Mouse (Mus musculus): ENCODE data around the gene Rnf220. TPM values are rescaled to one million over a fixed set of nuclear protein-coding genes. Genes with fewer than 3 reads are reported as not detected.

Gene Rnf220
- polyA plus RNA-seq (2014; fragmentation: Illumina TruSeq; extraction: RNeasy Lipid Tissue Mini Kit (QIAGEN cat#74804)), result 10.7 TPM

GRCm38 (mm10) chr4:117496482-117497165 lies at the start of gene Rnf220:
TSS of gene Rnf220 (minus strand) at chr4:117497052.

GRCm38 (mm10) chr4:117251801-117252316 lies 245.0 kb downstream of the Rnf220 start, which contains the start of the genes Tmem53 and Armh1:
TSS of gene Tmem53 (plus strand) at chr4:117251951.
TSS of gene Armh1 (minus strand) at chr4:117252125.

Other genes with a start within 250 kb of the Rnf220 start
- not detected for gene Tmem53, start 245.1 kb downstream of the Rnf220 start, polyA plus RNA-seq (2014; fragmentation: Illumina TruSeq; extraction: RNeasy Lipid Tissue Mini Kit (QIAGEN cat#74804))
- 0.88 TPM for gene Armh1, start 244.9 kb downstream of the Rnf220 start, polyA plus RNA-seq (2014; fragmentation: Illumina TruSeq; extraction: RNeasy Lipid Tissue Mini Kit (QIAGEN cat#74804))
- gene Eri3, start 53.3 kb upstream of the Rnf220 start, polyA plus RNA-seq (2014; fragmentation: Illumina TruSeq; extraction: RNeasy Lipid Tissue Mini Kit (QIAGEN cat#74804)), result 11.3 TPM
- 1.0 TPM for gene Dmap1, start 185.2 kb upstream of the Rnf220 start, polyA plus RNA-seq (2014; fragmentation: Illumina TruSeq; extraction: RNeasy Lipid Tissue Mini Kit (QIAGEN cat#74804))
- gene Gm12845, start 227.4 kb upstream of the Rnf220 start, polyA plus RNA-seq (2014; fragmentation: Illumina TruSeq; extraction: RNeasy Lipid Tissue Mini Kit (QIAGEN cat#74804)), result 0.26 TPM

Measured in ovary, adult 10 weeks (tissue).